Mouse (Mus musculus): ENCODE measurements around the gene Rbm34.

Gene Rbm34

GRCm38 (mm10) chr8:126970579-126971313 lies at the start of gene Rbm34:
TSS of gene Rbm34 (minus strand) at chr8:126971071.
- peak; percentile 97 for DNase-seq (ENCODE audit: low read depth)

GRCm38 (mm10) chr8:127011668-127012067 lies 40.8 kb upstream of the Rbm34 start:
- no peak for DNase-seq (ENCODE audit: low read depth)

- no peak for DNase-seq (ENCODE audit: low read depth)
These were observed 23.6 kb upstream of the Rbm34 start for GRCm38 (mm10) chr8:126994506-126994905.

GRCm38 (mm10) chr8:126989363-126990153 lies 18.7 kb upstream of the Rbm34 start:
- no peak for DNase-seq (ENCODE audit: low read depth)

- DNase-seq (ENCODE audit: low read depth) = no peak
These were observed 17.6 kb upstream of the Rbm34 start for GRCm38 (mm10) chr8:126988346-126989006.

GRCm38 (mm10) chr8:126986495-126986894 lies 15.6 kb upstream of the Rbm34 start:
- DNase-seq (ENCODE audit: low read depth) = peak; percentile 89

- DNase-seq (ENCODE audit: low read depth) = no peak
These were observed 9.2 kb upstream of the Rbm34 start for GRCm38 (mm10) chr8:126980046-126980445.

GRCm38 (mm10) chr8:126979091-126979920 lies 8.4 kb upstream of the Rbm34 start:
- peak; percentile 33 for DNase-seq (ENCODE audit: low read depth)

- peak; percentile 38 for DNase-seq (ENCODE audit: low read depth)
These were observed 7.7 kb upstream of the Rbm34 start for GRCm38 (mm10) chr8:126978535-126978934.

GRCm38 (mm10) chr8:126978028-126978427 lies 7.2 kb upstream of the Rbm34 start:
- no peak for DNase-seq (ENCODE audit: low read depth)

- DNase-seq (ENCODE audit: low read depth) = no peak
These were observed 5.9 kb upstream of the Rbm34 start for GRCm38 (mm10) chr8:126976608-126977348.

- peak; percentile 76 for DNase-seq (ENCODE audit: low read depth)
These were observed 4.8 kb upstream of the Rbm34 start for GRCm38 (mm10) chr8:126975706-126976105.

GRCm38 (mm10) chr8:126974511-126974910 lies 3.6 kb upstream of the Rbm34 start:
- no peak for DNase-seq (ENCODE audit: low read depth)

GRCm38 (mm10) chr8:126973686-126974265 lies 2.9 kb upstream of the Rbm34 start:
- DNase-seq (ENCODE audit: low read depth) = no peak

- DNase-seq (ENCODE audit: low read depth) = no peak
These were observed 1.8 kb upstream of the Rbm34 start for GRCm38 (mm10) chr8:126972649-126973048.

- no peak for DNase-seq (ENCODE audit: low read depth)
These were observed 1.2 kb upstream of the Rbm34 start for GRCm38 (mm10) chr8:126972102-126972501.

- no peak for DNase-seq (ENCODE audit: low read depth)
These were observed 418 bp upstream of the Rbm34 start for GRCm38 (mm10) chr8:126971314-126971664.

GRCm38 (mm10) chr8:126969546-126969945 lies 1.3 kb downstream of the Rbm34 start:
- DNase-seq (ENCODE audit: low read depth) = no peak

GRCm38 (mm10) chr8:126968107-126968506 lies 2.8 kb downstream of the Rbm34 start:
- no peak for DNase-seq (ENCODE audit: low read depth)

GRCm38 (mm10) chr8:126965246-126965645 lies 5.6 kb downstream of the Rbm34 start:
- no peak for DNase-seq (ENCODE audit: low read depth)

- DNase-seq (ENCODE audit: low read depth) = no peak
These were observed 8.0 kb downstream of the Rbm34 start for GRCm38 (mm10) chr8:126962871-126963270.
